Mouse (Mus musculus): ENCODE data around the gene Caly.

- TF ChIP-seq ZC3H11A (IDR thresholded peaks at IDR 0.05; ENCODE audit: borderline replicate concordance, low read depth, low read length) (no peak), HCFC1 (IDR thresholded peaks at IDR 0.05; ENCODE audit: borderline replicate concordance, insufficient read depth, low read length) (no peak), ZNF384 (IDR thresholded peaks at IDR 0.05; ENCODE audit: low read depth, low read length) (no peak), MAFK (IDR thresholded peaks at IDR 0.05; ENCODE audit: insufficient read depth, low read depth, low read length) (no peak), CHD2 (IDR thresholded peaks at IDR 0.05; ENCODE audit: low read depth, low read length) (no peak)
These were observed 44.6 kb upstream of the Caly start for GRCm38 (mm10) chr7:140126934-140127333.

Measured in ES-E14 (cell line).